ENCODE assay signal across 13 mouse cellular contexts in genomic region chr9:122309013-122309980, GRCm38 (mm10). TPM values are rescaled to one million over a fixed set of nuclear protein-coding genes. Genes with fewer than 3 reads are reported as not detected.
DNase-seq lines count a peak whose midpoint lies in the region; ATAC-seq and TF ChIP-seq lines count a peak whose summit lies in the region.
"Had no signal": no experiment of that assay in that cellular context is flagged by ENCODE, and none has a peak within 500 bp of the region (broad histone marks: within the 10 kb centered on the region; RNA-seq: fewer than 3 reads in every experiment).

No protein-coding gene starts in this region.

- ATAC-seq in hindbrain, embryonic 13.5 days (ENCODE audit: low FRiP score): no peak
- ATAC-seq in hindbrain, postnatal 0 days: no peak
- peak; percentile 56 for ATAC-seq in liver, embryonic 12.5 days
- peak; percentile 27; the same call in 1 of the 2 replicates for ATAC-seq in neutrophil, adult 5-6 weeks (ENCODE audit: extremely low read depth, insufficient number of reproducible peaks, low FRiP score, poor library complexity, severe bottlenecking)

- no peaks in the 10 kb centered on the region for H3K36me3 ChIP-seq in hindbrain, embryonic 13.5 days
- no peaks in the 10 kb centered on the region for H3K36me3 ChIP-seq in hindbrain, postnatal 0 days (ENCODE audit: insufficient read depth, low read length)
- H3K36me3 ChIP-seq in liver, embryonic 12.5 days: no peaks in the 10 kb centered on the region
- H3K36me3 ChIP-seq: forebrain, embryonic 10.5 days; limb, embryonic 12.5 days; neural tube, embryonic 12.5 days had no signal

- H3K27ac ChIP-seq in hindbrain, embryonic 13.5 days: no peak overlapping the region
- H3K27ac ChIP-seq in hindbrain, postnatal 0 days: no peak overlapping the region
- no peak overlapping the region for H3K27ac ChIP-seq in liver, embryonic 12.5 days
- no peak overlapping the region for H3K27ac ChIP-seq in left cerebral cortex, adult 2 months
- H3K27ac ChIP-seq: forebrain, embryonic 10.5 days; limb, embryonic 12.5 days; neural tube, embryonic 12.5 days had no signal

- no peaks in the 10 kb centered on the region for H3K9me3 ChIP-seq in hindbrain, embryonic 13.5 days
- H3K9me3 ChIP-seq in hindbrain, postnatal 0 days (ENCODE audit: low read length): no peaks in the 10 kb centered on the region
- no peaks in the 10 kb centered on the region for H3K9me3 ChIP-seq in liver, embryonic 12.5 days (replicated peaks)
- H3K9me3 ChIP-seq: forebrain, embryonic 10.5 days; limb, embryonic 12.5 days; neural tube, embryonic 12.5 days had no signal

- 0 out of 2 replicates have a peak, but pooled peaks cover 9% of the 10 kb centered on the region for H3K27me3 ChIP-seq in hindbrain, embryonic 13.5 days
- H3K27me3 ChIP-seq in hindbrain, postnatal 0 days (ENCODE audit: insufficient read depth, low read length): no peaks in the 10 kb centered on the region
- peaks cover 4% of the 10 kb centered on the region; the same call in 1 of the 2 replicates for H3K27me3 ChIP-seq in liver, embryonic 12.5 days (replicated peaks)
- H3K27me3 ChIP-seq: limb, embryonic 12.5 days; neural tube, embryonic 12.5 days had no signal

- DNase-seq in hindbrain, postnatal 0 days (ENCODE audit: low spot score): no peak
- peak; percentile 32 to 50 for DNase-seq in adrenal gland, postnatal 36 days
- no peak for DNase-seq in left cerebral cortex, adult 2 months (ENCODE audit: extremely low spot score in 1 of 2, low spot score in 2 of 2)
- DNase-seq in frontal cortex, postnatal 25 days (ENCODE audit: low spot score in 2 of 2): no peak
- DNase-seq in retina, postnatal 1 day: no peak
- DNase-seq: cerebellum, adult 11-12 months; kidney, adult 18-20 months had no signal

- intact Hi-C loops in left cerebral cortex, adult 2 months (cut with DNase I): no loop called here

- H3K4me2 ChIP-seq in hindbrain, embryonic 13.5 days: no peak overlapping the region
- H3K4me2 ChIP-seq in hindbrain, postnatal 0 days (ENCODE audit: low read depth, low read length): no peak overlapping the region
- H3K4me2 ChIP-seq in liver, embryonic 12.5 days: no peak overlapping the region

- WGBS in hindbrain, embryonic 13.5 days: 79% methylated on average over 14 of the region's 14 CpGs
- 76% methylated on average over 14 of the region's 14 CpGs for WGBS in hindbrain, postnatal 0 days
- WGBS in liver, embryonic 12.5 days (ENCODE audit: insufficient replicate concordance): 32% methylated on average over 14 of the region's 14 CpGs

- peak overlapping the region; percentile 47; the same call in 1 of the 2 replicates for H3K9ac ChIP-seq in hindbrain, embryonic 13.5 days
- H3K9ac ChIP-seq in hindbrain, postnatal 0 days (replicated peaks; ENCODE audit: low read length): no peak overlapping the region
- H3K9ac ChIP-seq in liver, embryonic 12.5 days: no peak overlapping the region
- H3K9ac ChIP-seq: limb, embryonic 12.5 days; neural tube, embryonic 12.5 days had no signal

- no peaks in the 10 kb centered on the region; the same call in 1 of the 2 replicates for H3K4me1 ChIP-seq in hindbrain, embryonic 13.5 days (replicated peaks)
- H3K4me1 ChIP-seq in hindbrain, postnatal 0 days (ENCODE audit: insufficient read depth, low read length): no peaks in the 10 kb centered on the region
- peaks cover 43% of the 10 kb centered on the region for H3K4me1 ChIP-seq in liver, embryonic 12.5 days
- H3K4me1 ChIP-seq: neural tube, embryonic 12.5 days had no signal

- no peak overlapping the region for H3K4me3 ChIP-seq in hindbrain, embryonic 13.5 days
- H3K4me3 ChIP-seq in hindbrain, postnatal 0 days (ENCODE audit: low read length): no peak overlapping the region
- no peak overlapping the region for H3K4me3 ChIP-seq in liver, embryonic 12.5 days
- H3K4me3 ChIP-seq in left cerebral cortex, adult 2 months: no peak overlapping the region
- H3K4me3 ChIP-seq: forebrain, embryonic 10.5 days; limb, embryonic 12.5 days; neural tube, embryonic 12.5 days had no signal

- no peak for TF ChIP-seq CTCF in hindbrain, postnatal 0 days (IDR thresholded peaks at IDR 0.05; ENCODE audit: low read depth)
- TF ChIP-seq CTCF in left cerebral cortex, adult 2 months (IDR thresholded peaks at IDR 0.05): no peak

RNA-seq across cellular contexts. Expression of gene Ano10, which starts 15.1 kb away (rescaled TPM):
- 48.7 and 49.7 TPM in 2 replicates for polyA plus RNA-seq in hindbrain, embryonic 13.5 days (2015; fragmentation: Nextera tagmentation; extraction: Ambion mirVana)
- total RNA-seq in hindbrain, postnatal 0 days (2014; rRNA removed): 35.3 and 48.6 TPM in 2 replicates
- 32.9 and 34.5 TPM in 2 replicates for polyA plus RNA-seq in hindbrain, postnatal 0 days (2015; fragmentation: Nextera tagmentation; extraction: Ambion mirVana)
- 10 to 100 TPM; 61.7 to 95.9 TPM for total RNA-seq in adrenal gland, postnatal 36 days (2021)
- 10.9 and 11.2 TPM in 2 replicates for polyA plus RNA-seq in liver, embryonic 12.5 days (2016; fragmentation: Nextera tagmentation; extraction: Ambion mirVana)
- 21.6 and 24.4 TPM in 2 replicates for total RNA-seq in neutrophil, adult 5-6 weeks (2017)
- total RNA-seq in left cerebral cortex, adult 2 months (2021): 10 to 100 TPM; 25.8 to 27.4 TPM

RNA-seq across cellular contexts. Expression of gene Abhd5, which starts 42.1 kb away (rescaled TPM):
- polyA plus RNA-seq in hindbrain, embryonic 13.5 days (2015; fragmentation: Nextera tagmentation; extraction: Ambion mirVana): 21.2 and 21.5 TPM in 2 replicates
- total RNA-seq in hindbrain, postnatal 0 days (2014; rRNA removed): 30.3 and 33.2 TPM in 2 replicates
- polyA plus RNA-seq in hindbrain, postnatal 0 days (2015; fragmentation: Nextera tagmentation; extraction: Ambion mirVana): 25.5 and 30.6 TPM in 2 replicates
- total RNA-seq in adrenal gland, postnatal 36 days (2021): 100 to 1,000 TPM in 1 of 2 experiments, 10 to 100 TPM in 1; 91.9 to 117 TPM
- polyA plus RNA-seq in liver, embryonic 12.5 days (2016; fragmentation: Nextera tagmentation; extraction: Ambion mirVana): 21.1 and 21.2 TPM in 2 replicates
- 21.7 and 26.0 TPM in 2 replicates for total RNA-seq in neutrophil, adult 5-6 weeks (2017)
- 10 to 100 TPM; 17.1 to 19.3 TPM for total RNA-seq in left cerebral cortex, adult 2 months (2021)

Comparison
In these comparisons a context has a peak if more than half of its experiments do, and no peak if none do; other contexts are left out.
1. ATAC-seq: peak in liver, embryonic 12.5 days (single experiment) and neutrophil, adult 5-6 weeks (single experiment); none in hindbrain, embryonic 13.5 days (single experiment) and hindbrain, postnatal 0 days (single experiment).
2. DNase-seq: peak in adrenal gland, postnatal 36 days (2 of 2); none in hindbrain, postnatal 0 days (single experiment), left cerebral cortex, adult 2 months (0 of 2), frontal cortex, postnatal 25 days (0 of 2) and retina, postnatal 1 day (single experiment).